Mouse (Mus musculus) midbrain, embryonic 15.5 days (tissue): ENCODE measurements at regions not wholly inside any gene's neighbourhood (a gene's known extent, or its start where the extent isn't known, plus 50 kb on each side); places are given as distances from the start of the nearest gene placed in this dataset.

Source experiments
- ATAC-seq: fragments of 200-750 bp; cut with Nextera tagmentation; replicated peaks from 2 replicates; pipeline ENCODE4 v1.8.0; 2017; ENCODE audit warnings: moderate TSS enrichment
- H3K27ac ChIP-seq: fragments of 300-500 bp; sonication (generic); 2 replicates; pipeline ENCODE4 v1.5.1; 2015; ENCODE audit warnings: mild to moderate bottlenecking, inconsistent platforms
- H3K27me3 ChIP-seq: fragments of 300-500 bp; sonication (generic); replicated peaks from 2 replicates; pipeline ENCODE4 v1.6.1; 2015; ENCODE audit warnings: inconsistent platforms
- H3K36me3 ChIP-seq: fragments of 300-500 bp; sonication (generic); replicated peaks from 2 replicates; pipeline ENCODE4 v1.6.1; 2015; ENCODE audit warnings: inconsistent platforms
- H3K4me1 ChIP-seq: fragments of 300-500 bp; sonication (generic); 2 replicates; pipeline ENCODE4 v1.6.1; 2015; ENCODE audit warnings: inconsistent platforms
- H3K4me2 ChIP-seq: fragments of 300-500 bp; sonication (generic); 2 replicates; pipeline ENCODE4 v1.6.1; 2015; ENCODE audit warnings: inconsistent platforms, mild to moderate bottlenecking, moderate library complexity
- H3K4me3 ChIP-seq: fragments of 300-500 bp; sonication (generic); 2 replicates; pipeline ENCODE4 v1.5.1; 2015; ENCODE audit warnings: mild to moderate bottlenecking, inconsistent platforms
- H3K9ac ChIP-seq: fragments of 300-500 bp; sonication (generic); 2 replicates; pipeline ENCODE4 v1.6.1; 2015; ENCODE audit warnings: mild to moderate bottlenecking, inconsistent platforms
- H3K9me3 ChIP-seq: fragments of 300-500 bp; sonication (generic); 2 replicates; pipeline ENCODE4 v1.6.1; 2016; ENCODE audit warnings: inconsistent platforms
- WGBS: fragments of 180-500 bp; shearing (Covaris S2); methylation state at CpG from one replicate; pipeline ENCODE4 v1.1.7; 2015; ENCODE audit warnings: mixed read lengths; 5-methylcytosine and 5-hydroxymethylcytosine counted together

GRCm38 (mm10) chr7:64075696-64076313, 77.8 kb upstream of the Trpm1 start:
- Histone ChIP-seq H3K9me3 (no peaks in the 10 kb centered on the region), H3K27me3 (no peaks in the 10 kb centered on the region), H3K4me2 (no peak overlapping the region), H3K9ac (no peak overlapping the region), H3K36me3 (no peaks in the 10 kb centered on the region), H3K4me3 (no peak overlapping the region), H3K4me1 (no peaks in the 10 kb centered on the region), H3K27ac (no peak overlapping the region)
- no peak for ATAC-seq
- 97% methylated on average over 1 of the region's 1 CpGs for WGBS

- WGBS = 94% methylated on average over 4 of the region's 4 CpGs
- Histone ChIP-seq H3K4me3 (no peak overlapping the region), H3K27ac (no peak overlapping the region), H3K27me3 (no peaks in the 10 kb centered on the region), H3K9ac (no peak overlapping the region), H3K4me2 (no peak overlapping the region), H3K9me3 (no peaks in the 10 kb centered on the region), H3K36me3 (no peaks in the 10 kb centered on the region), H3K4me1 (no peaks in the 10 kb centered on the region)
- ATAC-seq = no peak
Measured at GRCm38 (mm10) chr7:64074661-64075234, 78.9 kb upstream of the Trpm1 start.

GRCm38 (mm10) chr7:64074186-64074585, 79.4 kb upstream of the Trpm1 start:
- Histone ChIP-seq H3K36me3 (no peaks in the 10 kb centered on the region), H3K4me3 (no peak overlapping the region), H3K27me3 (no peaks in the 10 kb centered on the region), H3K9ac (no peak overlapping the region), H3K4me2 (no peak overlapping the region), H3K27ac (no peak overlapping the region), H3K4me1 (no peaks in the 10 kb centered on the region), H3K9me3 (no peaks in the 10 kb centered on the region)
- no peak for ATAC-seq
- WGBS = 86% methylated on average over 4 of the region's 4 CpGs

- no peaks in the 10 kb centered on the region for H3K36me3 ChIP-seq
- WGBS = 94% methylated on average over 3 of the region's 3 CpGs
- H3K9me3 ChIP-seq = no peaks in the 10 kb centered on the region
- no peak overlapping the region for H3K27ac ChIP-seq
- H3K27me3 ChIP-seq = no peaks in the 10 kb centered on the region
- H3K4me1 ChIP-seq = no peaks in the 10 kb centered on the region
- no peak overlapping the region for H3K4me2 ChIP-seq
- ATAC-seq = no peak
- no peak overlapping the region for H3K4me3 ChIP-seq
- H3K9ac ChIP-seq = no peak overlapping the region
Measured at GRCm38 (mm10) chr7:64073781-64074180, 79.9 kb upstream of the Trpm1 start.

GRCm38 (mm10) chr7:64070930-64071329, 82.7 kb upstream of the Trpm1 start:
- WGBS = 88% methylated on average over 5 of the region's 5 CpGs
- Histone ChIP-seq H3K9me3 (no peaks in the 10 kb centered on the region), H3K27ac (no peak overlapping the region), H3K4me1 (no peaks in the 10 kb centered on the region), H3K36me3 (no peaks in the 10 kb centered on the region), H3K27me3 (no peaks in the 10 kb centered on the region), H3K9ac (no peak overlapping the region), H3K4me2 (no peak overlapping the region), H3K4me3 (no peak overlapping the region)
- no peak for ATAC-seq

- Histone ChIP-seq H3K27me3 (no peaks in the 10 kb centered on the region), H3K9me3 (no peaks in the 10 kb centered on the region), H3K36me3 (no peaks in the 10 kb centered on the region), H3K4me1 (no peaks in the 10 kb centered on the region), H3K4me3 (no peak overlapping the region), H3K4me2 (no peak overlapping the region), H3K27ac (no peak overlapping the region), H3K9ac (no peak overlapping the region)
- ATAC-seq = no peak
- 79% methylated on average over 23 of the region's 23 CpGs for WGBS
Measured at GRCm38 (mm10) chr7:64065529-64066247, 87.9 kb upstream of the Trpm1 start.

GRCm38 (mm10) chr7:64064460-64065241, 89.0 kb upstream of the Trpm1 start:
- H3K27me3 ChIP-seq = no peaks in the 10 kb centered on the region
- no peaks in the 10 kb centered on the region for H3K4me1 ChIP-seq
- H3K9ac ChIP-seq = no peak overlapping the region
- ATAC-seq = no peak
- H3K27ac ChIP-seq = no peak overlapping the region
- no peaks in the 10 kb centered on the region for H3K9me3 ChIP-seq
- no peaks in the 10 kb centered on the region for H3K36me3 ChIP-seq
- H3K4me2 ChIP-seq = no peak overlapping the region
- no peak overlapping the region for H3K4me3 ChIP-seq
- 89% methylated on average over 7 of the region's 7 CpGs for WGBS

- no peak for ATAC-seq
- Histone ChIP-seq H3K27ac (no peak overlapping the region), H3K4me3 (no peak overlapping the region), H3K36me3 (no peaks in the 10 kb centered on the region), H3K9ac (no peak overlapping the region), H3K4me1 (no peaks in the 10 kb centered on the region), H3K9me3 (no peaks in the 10 kb centered on the region), H3K27me3 (no peaks in the 10 kb centered on the region), H3K4me2 (no peak overlapping the region)
- WGBS = 76% methylated on average over 4 of the region's 4 CpGs
Measured at GRCm38 (mm10) chr7:64061170-64061569, 92.5 kb upstream of the Trpm1 start.

- Histone ChIP-seq H3K9ac (no peak overlapping the region), H3K9me3 (no peaks in the 10 kb centered on the region), H3K4me1 (no peaks in the 10 kb centered on the region), H3K4me2 (no peak overlapping the region), H3K36me3 (no peaks in the 10 kb centered on the region), H3K4me3 (no peak overlapping the region), H3K27me3 (no peaks in the 10 kb centered on the region), H3K27ac (no peak overlapping the region)
- 95% methylated on average over 1 of the region's 1 CpGs for WGBS
- ATAC-seq = no peak
Measured at GRCm38 (mm10) chr7:64060582-64060981, 93.1 kb upstream of the Trpm1 start.

- H3K9ac ChIP-seq = no peak overlapping the region
- WGBS = 0% methylated on average over 1 of the region's 1 CpGs
- H3K4me1 ChIP-seq = no peaks in the 10 kb centered on the region
- H3K27me3 ChIP-seq = no peaks in the 10 kb centered on the region
- no peak for ATAC-seq
- no peak overlapping the region for H3K27ac ChIP-seq
- H3K4me3 ChIP-seq = no peak overlapping the region
- H3K4me2 ChIP-seq = no peak overlapping the region
- no peaks in the 10 kb centered on the region for H3K36me3 ChIP-seq
- H3K9me3 ChIP-seq = no peaks in the 10 kb centered on the region
Measured at GRCm38 (mm10) chr7:64060051-64060450, 93.6 kb upstream of the Trpm1 start.

- ATAC-seq = no peak
- Histone ChIP-seq H3K27me3 (no peaks in the 10 kb centered on the region), H3K4me3 (no peak overlapping the region), H3K4me2 (no peak overlapping the region), H3K4me1 (no peaks in the 10 kb centered on the region), H3K9ac (no peak overlapping the region), H3K27ac (no peak overlapping the region), H3K36me3 (no peaks in the 10 kb centered on the region), H3K9me3 (no peaks in the 10 kb centered on the region)
- 29% methylated on average over 4 of the region's 4 CpGs for WGBS
Measured at GRCm38 (mm10) chr7:64058282-64058872, 95.3 kb upstream of the Trpm1 start.

- WGBS = 66% methylated on average over 4 of the region's 4 CpGs
- no peaks in the 10 kb centered on the region for H3K9me3 ChIP-seq
- H3K27me3 ChIP-seq = no peaks in the 10 kb centered on the region
- H3K27ac ChIP-seq = no peak overlapping the region
- H3K4me1 ChIP-seq = no peaks in the 10 kb centered on the region
- H3K9ac ChIP-seq = no peak overlapping the region
- H3K4me2 ChIP-seq = no peak overlapping the region
- ATAC-seq = no peak; the same call in 1 of the 2 replicates
- H3K4me3 ChIP-seq = no peak overlapping the region
- H3K36me3 ChIP-seq = no peaks in the 10 kb centered on the region
Measured at GRCm38 (mm10) chr7:64057873-64058272, 95.8 kb upstream of the Trpm1 start.
